Mouse (Mus musculus): ENCODE measurements at regions not wholly inside any gene's neighbourhood (a gene's known extent, or its start where the extent isn't known, plus 50 kb on each side); places are given as distances from the start of the nearest gene placed in this dataset.

GRCm38 (mm10) chr2:78972288-78973117 is 104.6 kb downstream of the Ube2e3 start:
- TF ChIP-seq GATA1 (IDR thresholded peaks at IDR 0.05; ENCODE audit: low read length) (no peak), TAL1 (IDR thresholded peaks at IDR 0.05; ENCODE audit: low read length) (no peak)

All from erythroblast, embryonic 14.5 days (primary cell).